Mouse (Mus musculus): ENCODE measurements at regions not wholly inside any gene's neighbourhood (a gene's known extent, or its start where the extent isn't known, plus 50 kb on each side); places are given as distances from the start of the nearest gene placed in this dataset.

DNA sequence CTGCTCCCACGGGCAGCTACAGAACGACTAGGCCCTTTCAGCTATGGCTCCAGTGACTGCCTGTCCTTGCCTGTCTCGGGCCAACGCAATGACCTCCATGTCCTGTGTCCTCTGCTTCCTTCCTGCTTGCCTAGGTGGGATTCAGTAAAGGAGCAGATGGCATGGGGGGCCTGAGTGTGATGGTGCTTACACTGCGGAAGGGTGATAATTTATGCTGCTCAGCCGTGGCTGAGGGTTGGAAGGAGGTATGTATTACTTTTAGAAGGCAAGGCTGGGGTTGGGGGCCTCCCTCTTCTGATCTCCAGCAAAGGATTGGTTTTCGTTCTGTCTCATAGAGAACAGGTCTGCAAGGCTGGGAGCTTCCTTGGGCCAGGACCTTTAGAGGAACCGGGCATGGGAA is 124.6 kb upstream of the Zc3h12a start:
- TF ChIP-seq CTCF (IDR thresholded peaks at IDR 0.05; ENCODE audit: insufficient read depth, low read depth, low read length) (no peak), POLR2A (IDR thresholded peaks at IDR 0.05; ENCODE audit: insufficient read depth, low read depth, low read length) (no peak)
